Mouse (Mus musculus): ENCODE measurements around the gene 1700013G24Rik.

- TF ChIP-seq GATA1 (IDR thresholded peaks at IDR 0.05; ENCODE audit: low read length), result no peak
- TF ChIP-seq TAL1 (IDR thresholded peaks at IDR 0.05; ENCODE audit: low read length), result no peak
These were observed 20.2 kb downstream of the 1700013G24Rik start for GRCm38 (mm10) chr4:137473240-137473639.

Data from erythroblast, embryonic 14.5 days (primary cell).